Mouse (Mus musculus): ENCODE measurements around the gene Dmrt3.

The Dmrt3 gene

DNA sequence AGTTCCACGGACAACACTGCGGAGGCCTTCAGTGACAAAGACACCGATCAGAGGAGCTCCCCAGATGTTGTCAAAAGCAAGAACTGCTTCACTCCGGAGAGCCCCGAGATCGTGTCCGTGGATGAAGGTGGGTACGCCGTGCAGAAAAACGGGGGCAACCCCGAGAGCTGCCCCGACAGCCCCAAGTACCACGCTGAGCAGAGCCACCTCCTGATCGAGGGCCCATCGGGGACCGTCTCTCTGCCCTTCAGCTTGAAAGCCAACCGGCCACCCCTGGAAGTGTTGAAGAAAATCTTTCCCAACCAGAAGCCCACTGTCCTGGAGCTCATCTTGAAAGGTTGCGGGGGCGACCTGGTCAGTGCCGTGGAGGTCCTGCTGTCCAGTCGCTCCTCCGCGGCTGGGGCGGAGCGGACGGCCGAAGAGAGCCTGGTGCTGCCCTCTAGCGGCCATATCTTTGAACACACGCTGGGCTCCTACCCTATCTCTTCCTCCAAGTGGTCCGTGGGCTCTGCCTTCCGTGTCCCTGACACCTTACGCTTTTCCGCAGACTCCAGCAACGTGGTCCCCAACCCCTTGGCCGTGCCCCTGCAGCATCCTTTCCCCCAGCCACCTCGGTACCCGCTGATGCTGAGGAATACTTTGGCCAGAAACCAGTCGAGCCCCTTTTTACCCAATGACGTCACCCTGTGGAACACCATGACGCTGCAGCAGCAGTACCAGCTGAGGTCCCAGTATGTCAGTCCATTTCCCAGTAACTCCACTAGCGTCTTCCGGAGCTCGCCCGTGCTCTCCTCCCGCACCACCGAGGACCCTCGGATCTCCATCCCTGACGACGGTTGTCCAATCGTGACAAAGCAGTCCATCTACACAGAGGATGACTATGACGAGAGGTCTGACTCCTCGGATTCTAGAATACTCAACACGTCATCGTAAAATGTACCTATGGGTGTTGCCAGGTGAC, 12.5 kb downstream of the Dmrt3 start:
- peak; percentile 29 for DNase-seq (ENCODE audit: low spot score)

DNA sequence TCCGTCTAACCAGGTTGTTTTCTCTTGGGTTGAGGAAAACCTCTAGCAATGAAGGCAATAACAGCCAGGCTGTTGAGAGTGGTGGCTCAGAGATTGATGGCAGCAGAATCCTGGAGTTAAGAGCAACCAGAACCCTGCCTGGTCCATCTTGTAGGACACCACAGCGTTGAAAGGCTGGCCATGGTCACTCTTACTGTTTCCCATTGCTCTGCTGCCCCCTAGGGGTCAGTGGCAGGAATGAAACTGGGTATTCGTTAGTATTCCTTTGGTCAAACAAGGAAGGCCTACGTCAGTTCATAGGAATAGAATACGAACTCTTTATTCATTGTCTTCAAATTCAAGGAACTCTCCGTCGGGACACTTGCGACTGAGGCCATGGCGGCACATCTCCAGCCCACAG, 18.4 kb downstream of the Dmrt3 start:
- no peak for DNase-seq (ENCODE audit: low spot score)

DNA sequence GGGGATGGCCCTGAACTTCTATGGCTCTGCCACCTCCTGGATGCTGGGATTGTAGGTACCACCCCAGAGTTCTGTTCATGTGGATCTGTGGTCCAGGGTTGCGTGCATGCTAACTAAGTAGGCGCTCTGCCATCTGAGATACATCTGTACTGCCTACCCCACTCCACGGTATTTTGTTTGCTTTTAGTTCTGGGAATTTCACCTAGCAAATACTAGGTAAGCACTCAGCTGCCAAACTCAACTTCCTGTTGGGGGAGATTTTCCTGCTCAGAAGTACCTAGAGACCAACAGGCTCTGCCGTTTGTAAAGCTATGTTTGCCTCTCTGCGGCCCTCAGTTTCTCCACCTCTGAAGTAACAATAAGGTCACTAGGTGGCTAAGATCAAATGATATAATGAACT, 25.0 kb downstream of the Dmrt3 start:
- no peak for DNase-seq (ENCODE audit: low spot score)

DNA sequence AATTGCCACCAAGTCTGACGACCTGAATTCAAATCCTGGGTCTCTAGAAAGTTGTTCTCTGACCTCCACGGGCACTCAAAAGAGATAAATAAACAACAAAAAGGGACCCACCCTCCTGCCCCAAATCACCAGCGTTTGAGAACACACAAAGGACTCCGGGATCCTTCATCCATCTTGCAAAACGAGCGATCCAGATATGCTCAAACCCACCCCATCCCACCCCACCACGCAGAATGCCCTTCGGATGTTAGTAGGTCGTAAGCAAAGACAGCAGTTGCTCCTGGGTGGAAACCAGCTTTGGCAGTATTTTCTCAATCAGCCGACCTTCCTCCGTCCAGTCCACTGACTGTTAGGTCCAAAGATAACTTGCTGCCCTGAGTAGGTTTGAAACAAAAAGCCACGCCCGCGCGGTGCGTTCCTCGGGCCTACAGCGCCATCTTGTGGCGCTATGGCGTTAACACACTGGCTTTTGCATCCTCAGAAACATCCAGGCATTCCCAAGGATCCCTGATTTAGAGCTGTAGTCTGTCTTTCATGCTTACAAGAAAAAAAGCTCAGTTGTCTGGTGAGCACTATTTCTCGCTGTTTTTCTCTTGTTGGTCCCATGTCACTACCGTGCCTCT, 25.6 kb downstream of the Dmrt3 start:
- no peak for DNase-seq (ENCODE audit: low spot score)

DNA sequence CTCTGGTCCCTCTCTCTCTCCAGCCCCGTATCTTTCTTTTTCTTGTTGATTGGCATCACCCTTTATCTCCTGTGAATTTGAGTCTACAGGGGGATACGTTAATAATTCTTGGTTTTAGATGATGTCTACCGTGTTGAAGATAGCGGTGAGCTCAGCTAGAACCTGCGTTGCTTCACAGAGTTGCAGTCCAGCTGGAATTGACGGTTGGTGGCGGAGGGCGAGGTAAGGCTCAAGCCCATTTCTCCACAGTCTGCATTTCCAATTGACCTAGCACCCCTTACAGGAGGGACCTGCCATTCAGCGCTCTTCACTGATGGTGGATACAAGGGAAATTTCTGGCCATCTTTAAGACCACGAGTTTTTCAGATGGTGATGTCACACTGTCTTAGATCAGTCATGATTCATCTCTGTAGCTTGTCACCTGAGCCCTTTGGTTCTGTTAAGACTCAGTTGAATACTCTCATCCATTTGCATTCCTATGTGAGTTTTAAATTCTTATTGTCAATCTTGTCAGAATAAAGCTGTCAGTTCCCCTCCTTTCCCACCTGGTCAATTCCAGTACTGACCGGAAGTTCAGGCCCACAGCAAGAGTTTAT, 28.8 kb downstream of the Dmrt3 start:
- no peak for DNase-seq (ENCODE audit: low spot score)

DNA sequence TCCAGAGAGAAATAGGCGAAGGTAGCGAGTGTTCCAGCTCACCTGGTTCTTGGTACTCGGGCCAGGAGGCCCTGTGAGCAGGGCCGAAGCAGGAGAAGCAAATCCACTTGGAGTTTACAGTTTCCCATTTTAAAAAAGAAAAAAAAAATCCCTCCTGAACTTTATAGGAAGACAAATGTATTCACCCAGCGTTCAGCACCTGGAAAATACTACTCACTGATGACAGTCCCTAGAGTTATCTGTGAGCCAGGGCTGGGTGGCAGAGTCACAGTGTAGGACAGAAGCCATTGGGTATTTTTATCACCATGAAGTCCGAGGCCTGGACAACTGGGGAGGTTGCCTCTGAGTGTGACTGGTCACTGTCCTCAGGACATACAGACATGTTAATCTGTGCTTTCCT, 31.7 kb downstream of the Dmrt3 start:
- no peak for DNase-seq (ENCODE audit: low spot score)

DNA sequence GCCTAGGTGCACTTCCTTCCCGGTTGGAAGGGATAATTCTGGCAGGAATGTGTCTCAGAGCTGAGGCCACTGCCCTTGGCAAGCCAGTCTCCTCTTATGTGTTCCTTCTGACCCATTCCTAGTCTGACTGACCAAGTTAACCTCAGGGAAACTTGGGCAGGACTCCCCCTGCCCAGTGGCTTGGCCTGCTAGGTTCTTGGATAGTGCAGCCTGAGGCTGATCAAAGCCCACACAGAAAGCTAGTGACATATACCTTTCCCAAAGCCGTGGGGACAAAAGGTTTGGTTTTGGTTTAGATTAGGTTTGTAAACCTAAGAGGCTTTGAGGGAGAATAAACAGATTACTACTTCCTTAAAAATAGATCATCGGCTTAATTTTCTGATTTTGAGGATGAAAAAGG, 37.0 kb downstream of the Dmrt3 start:
- no peak for DNase-seq (ENCODE audit: low spot score)

DNA sequence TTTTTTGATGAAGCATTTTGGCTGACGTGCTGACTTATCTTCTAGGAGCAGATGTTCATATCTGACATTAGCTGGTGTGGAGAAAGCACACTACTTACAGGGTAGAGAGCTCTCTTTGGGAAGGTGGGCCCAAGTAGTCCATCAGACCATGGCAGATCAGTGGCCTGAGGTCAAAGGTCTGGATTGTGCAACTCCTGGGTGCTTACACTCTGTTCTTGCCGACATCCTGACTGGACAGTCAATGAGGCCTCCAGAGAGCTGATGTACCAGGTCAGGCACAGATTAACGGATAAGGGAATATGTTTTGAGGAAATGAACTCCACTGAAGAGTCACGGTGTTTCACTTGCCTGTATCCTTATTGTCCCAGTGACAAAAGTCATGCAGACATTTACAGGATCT, 38.6 kb downstream of the Dmrt3 start:
- DNase-seq (ENCODE audit: low spot score): no peak

DNA sequence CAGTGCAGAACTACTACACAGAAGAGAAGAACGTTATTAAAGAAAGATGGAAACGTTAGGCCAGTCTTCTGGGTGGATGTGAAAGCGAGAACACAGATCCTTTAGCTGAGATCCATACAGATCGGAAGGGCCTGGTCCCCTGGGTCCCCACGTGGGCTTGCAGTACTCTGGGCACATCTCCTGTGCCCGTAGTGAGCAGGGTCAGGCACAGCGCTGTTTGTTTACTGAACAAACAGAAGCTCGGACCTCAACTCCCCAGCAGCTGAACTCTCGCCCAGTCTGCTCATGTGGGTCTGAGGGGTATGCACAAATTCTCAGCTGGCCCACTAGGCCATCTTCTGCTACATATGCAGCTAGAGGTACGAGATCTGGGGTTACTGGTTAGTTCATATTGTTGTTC, 40.4 kb downstream of the Dmrt3 start:
- no peak for DNase-seq (ENCODE audit: low spot score)

DNA sequence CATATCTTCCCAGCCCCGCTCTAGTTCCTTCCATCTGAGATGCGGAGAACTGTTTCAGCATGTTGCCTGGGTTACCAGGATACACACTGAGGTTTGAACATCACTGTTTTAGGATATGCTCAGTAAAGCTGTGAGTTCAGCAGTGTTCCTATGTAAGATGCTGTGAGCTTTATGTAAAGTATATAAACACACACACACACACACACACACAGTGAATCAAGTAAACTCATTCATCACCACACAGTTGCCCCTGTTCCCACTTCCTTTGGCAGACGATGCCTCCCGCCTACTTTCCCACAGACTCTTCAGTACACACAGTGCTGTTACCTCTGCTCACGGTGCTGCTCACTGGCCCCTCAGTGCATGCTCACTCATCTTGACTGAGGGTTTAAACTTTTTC, 42.5 kb downstream of the Dmrt3 start:
- no peak for DNase-seq (ENCODE audit: low spot score)

DNA sequence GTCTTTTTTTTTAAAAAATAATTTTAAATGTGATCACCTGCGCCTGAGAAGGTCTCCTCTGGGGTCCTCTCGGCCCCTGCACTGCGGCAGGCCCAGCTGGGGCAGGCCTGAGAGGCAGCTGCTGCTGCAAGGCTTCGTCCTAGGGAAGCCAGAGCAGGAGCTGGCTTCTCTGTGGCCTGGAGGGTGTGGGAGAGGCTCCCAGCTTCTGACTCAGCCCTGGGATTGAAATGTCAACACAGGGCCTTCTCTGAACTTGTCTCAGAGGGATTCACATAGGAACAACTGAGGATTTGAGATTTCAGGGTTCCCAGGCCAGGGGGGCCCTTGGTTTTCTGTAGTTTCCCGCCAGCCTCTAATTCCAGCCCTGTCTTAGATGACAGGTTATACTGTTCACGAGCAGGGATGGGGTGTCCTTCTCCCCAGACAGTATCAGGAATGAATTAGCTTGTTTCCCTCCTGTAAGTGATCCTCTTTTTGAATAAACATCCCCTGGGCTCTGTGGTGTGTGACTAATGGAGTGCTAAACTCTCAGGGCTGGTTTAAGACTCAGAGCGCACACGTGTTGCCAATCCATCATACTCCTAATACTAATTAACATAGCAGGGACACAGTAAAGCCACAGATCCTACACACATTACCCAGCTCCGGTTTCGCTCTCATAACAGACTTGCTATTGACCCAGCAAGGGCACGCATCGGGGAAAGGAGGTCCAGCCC, 44.1 kb downstream of the Dmrt3 start:
- no peak for DNase-seq (ENCODE audit: low spot score)

DNA sequence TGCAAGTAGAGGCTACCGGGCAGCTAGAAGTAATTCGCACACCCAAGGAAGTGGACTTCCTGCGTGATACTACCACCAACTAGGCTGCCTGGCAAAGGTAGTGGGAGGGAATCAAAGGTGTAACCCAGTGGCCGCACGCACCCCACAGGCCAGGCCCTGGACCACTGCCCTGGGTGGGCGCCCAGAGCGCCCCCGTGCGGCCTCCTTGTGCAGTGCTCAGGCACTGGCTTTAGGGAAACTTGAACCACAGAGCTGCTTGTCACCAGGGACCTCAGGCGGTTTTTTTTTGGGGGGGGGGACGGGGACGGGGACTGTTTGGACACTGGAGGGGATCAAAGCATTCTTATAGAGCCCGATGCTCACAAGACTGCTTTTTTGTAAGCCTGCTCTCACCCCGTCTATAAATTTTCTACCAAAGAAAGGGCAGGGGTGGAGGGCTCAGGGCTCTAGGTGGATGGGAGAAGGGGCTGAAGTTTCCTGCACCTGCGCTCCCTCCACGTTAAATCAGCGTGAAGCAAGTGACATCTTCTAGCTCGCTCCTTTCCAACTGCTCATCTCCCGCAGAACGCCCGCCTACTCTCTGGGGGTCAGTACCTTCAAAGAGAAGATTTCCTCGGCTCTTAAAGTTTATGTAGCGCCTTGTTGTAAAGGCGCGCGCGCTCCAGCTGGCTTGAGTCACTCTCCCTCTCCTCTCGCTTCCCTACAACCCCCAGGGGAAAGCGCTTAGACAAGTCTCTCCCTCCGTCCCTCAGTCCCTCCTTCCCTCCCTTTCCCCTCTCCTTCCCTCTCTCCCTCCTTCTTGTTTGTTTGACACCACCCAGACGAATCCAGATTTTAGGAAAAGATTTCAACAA, 55.6 kb downstream of the Dmrt3 start:
- DNase-seq (ENCODE audit: low spot score): no peak

DNA sequence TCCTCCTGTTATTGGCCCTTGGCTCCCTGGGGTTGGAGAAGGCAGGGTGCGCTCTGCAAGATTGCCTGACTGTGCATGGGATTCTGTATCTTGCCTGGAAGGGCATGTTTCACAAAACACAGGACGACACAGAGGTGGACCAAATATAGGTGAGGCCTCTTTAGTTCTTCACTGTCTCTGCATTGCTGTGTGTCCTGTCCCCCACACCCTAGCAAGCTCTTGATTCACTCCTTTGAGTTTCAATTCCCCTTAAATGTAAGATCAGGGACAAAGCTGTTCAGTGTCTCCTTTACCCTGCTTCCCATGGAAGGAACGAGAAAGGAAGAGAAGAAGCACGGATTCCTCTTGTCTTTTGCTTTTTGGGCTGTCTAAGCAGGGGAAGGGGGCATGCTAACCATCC, 57.7 kb downstream of the Dmrt3 start:
- no peak for DNase-seq (ENCODE audit: low spot score)

DNA sequence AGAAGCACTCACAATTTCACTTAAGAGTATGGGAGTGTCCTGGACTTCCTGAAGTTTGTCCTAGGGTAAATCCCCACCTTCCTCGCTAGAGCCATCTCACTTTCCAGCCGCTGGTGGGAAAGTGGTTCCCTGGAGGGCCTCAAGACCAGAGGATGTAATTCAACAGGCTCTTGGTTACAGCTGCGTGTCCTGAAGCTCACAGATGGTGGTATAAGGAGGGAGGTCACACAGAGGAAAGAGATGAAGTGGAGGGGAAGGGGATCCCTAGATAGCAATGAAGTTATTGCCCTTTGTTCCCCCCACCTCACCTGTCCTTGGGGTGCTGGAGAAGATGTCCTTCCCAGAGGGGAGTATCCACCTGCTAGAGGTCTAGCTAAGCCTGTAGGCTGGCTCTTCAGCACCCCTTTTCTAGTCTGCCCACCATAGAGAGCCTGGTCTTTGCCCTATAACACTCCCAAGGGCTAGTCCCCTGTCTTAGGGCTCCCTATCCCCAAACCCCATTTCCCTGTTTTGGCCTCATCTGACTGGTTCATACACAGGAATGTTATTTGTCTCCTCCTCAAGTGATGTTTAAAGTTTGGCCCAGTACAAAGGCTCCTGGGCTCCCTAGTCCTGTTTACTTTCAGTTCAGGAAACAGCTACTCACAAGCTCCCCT, 59.6 kb downstream of the Dmrt3 start:
- no peak for DNase-seq (ENCODE audit: low spot score)

DNA sequence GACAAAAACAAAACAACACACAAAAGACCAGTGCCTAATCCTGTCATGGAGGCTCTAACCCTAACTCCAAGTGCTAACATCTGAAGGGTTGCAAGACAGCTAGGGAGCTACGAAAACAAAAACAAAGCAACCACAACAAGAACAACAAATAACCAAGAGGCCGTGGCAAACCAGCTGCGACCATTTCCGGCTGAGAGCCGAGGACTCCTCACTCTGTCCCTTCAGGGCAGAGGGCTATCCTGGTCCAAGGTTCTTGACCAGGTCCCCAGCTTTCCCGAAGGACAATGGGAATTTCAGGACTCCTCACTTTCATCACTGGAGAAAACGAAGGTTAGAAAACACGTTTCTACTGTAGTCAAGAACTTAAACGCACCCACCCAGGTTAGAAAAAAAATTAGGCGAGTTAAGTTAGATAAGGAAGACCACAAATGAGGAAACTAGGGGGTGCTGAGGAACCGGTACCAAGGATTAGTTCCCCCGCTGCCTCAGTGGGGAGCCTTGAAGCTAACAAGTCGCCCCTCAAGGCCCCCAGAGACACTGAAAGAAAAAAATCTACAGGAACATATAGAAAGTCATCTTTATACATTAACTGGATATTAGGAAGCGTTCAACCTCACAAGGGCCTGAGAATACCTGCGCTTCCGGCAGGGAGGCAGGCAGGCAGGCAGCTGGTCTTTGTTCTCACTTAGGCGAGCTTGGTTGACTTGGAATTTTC, 60.6 kb downstream of the Dmrt3 start:
- DNase-seq (ENCODE audit: low spot score): no peak

DNA sequence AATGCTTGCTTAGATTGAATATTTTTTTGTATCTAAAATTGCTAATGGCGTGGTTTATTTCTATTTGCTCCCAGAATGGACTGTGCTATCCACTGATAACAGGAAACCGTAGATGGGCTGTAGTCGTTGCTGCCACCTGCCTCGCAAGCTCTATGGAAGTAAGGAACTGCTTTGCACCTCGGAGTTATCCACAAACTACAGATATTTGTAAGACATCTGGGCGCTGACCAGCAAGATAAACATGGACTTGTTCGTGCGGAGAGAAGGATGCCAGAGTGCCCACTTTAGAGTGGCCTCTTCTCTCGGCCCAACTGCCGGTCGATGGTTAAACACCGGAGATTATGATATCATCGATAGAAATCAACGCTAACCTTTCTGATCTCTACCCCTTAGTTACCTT, 61.6 kb downstream of the Dmrt3 start:
- no peak for DNase-seq (ENCODE audit: low spot score)

DNA sequence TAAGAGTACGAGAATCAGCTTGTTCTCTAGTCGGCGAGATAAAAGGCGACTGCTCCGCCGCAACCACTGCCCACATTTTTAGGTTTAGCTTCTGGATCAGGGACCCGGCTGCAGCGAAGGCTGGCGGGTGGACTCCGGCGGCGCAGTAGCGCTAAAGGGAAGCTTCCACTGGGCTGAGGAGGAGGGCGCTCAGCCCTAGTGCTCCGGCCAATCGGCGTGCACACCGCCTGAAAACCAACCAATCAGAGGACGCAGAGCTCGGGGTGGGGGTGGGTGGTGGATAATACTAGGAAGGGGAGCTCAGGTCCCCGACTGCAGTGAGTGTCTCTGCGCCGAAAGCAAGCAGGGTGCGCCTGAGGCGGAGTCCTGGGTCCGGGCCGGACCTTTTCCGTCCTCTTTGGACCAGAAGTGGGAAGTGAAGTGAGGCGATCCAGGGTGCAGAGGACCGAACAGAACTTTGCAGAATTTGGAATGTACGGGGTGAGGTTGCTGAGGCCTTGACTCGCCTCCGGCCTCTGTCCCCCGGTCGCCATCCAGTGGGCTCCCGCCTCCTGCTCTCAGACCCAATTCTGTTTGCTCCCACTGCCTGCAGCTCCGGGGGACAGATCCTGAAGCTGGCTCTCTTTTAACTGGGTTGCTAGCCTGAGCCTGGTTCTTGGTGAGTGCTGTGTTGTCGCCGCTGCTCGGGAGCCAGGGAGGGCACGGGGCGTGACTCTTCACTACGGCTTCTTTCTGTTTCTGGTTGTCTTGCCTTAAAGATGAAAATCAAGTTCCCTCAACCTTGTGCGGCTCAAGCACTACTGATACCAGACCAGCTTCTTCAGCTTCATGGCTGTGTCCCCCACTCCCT, 62.2 kb downstream of the Dmrt3 start, which contains the start of gene Dmrt2:
Dmrt2 (plus strand) TSS at position 311 of the 850 bp plus-strand sequence.
- no peak for DNase-seq (ENCODE audit: low spot score)

Data from spleen, adult 12 weeks (tissue).